Comparison of ENCODE assay signal across 8 mouse cellular contexts in genomic region chr2:118112438-118112837, GRCm38 (mm10). TPM values are rescaled to one million over a fixed set of nuclear protein-coding genes. Genes with fewer than 3 reads are reported as not detected.
DNase-seq lines count a peak whose midpoint lies in the region; ATAC-seq lines count a peak whose summit lies in the region.

No protein-coding gene starts in this region.

- peak overlapping the region; percentile 92 for H3K4me2 ChIP-seq in hindbrain, embryonic 12.5 days (replicated peaks)

- no peak for DNase-seq in heart, embryonic 10.5 days (ENCODE audit: low spot score)
- DNase-seq in heart, adult 8-10 months (ENCODE audit: low spot score) = no peak
- DNase-seq in 3T3-L1 (ENCODE audit: low read depth, low spot score) = peak; percentile 57
- peak; percentile 13 for DNase-seq in lung, postnatal 36 days
- DNase-seq in retina, embryonic 14.5 days (ENCODE audit: low spot score) = no peak
- no peak for DNase-seq in frontal cortex, postnatal 36 days (ENCODE audit: low spot score in 2 of 2)

- peaks cover 24% of the 10 kb centered on the region; the same call in 1 of the 2 replicates for H3K36me3 ChIP-seq in heart, embryonic 10.5 days
- H3K36me3 ChIP-seq in hindbrain, embryonic 12.5 days = 0 out of 2 replicates have a peak, but pooled peaks cover 3% of the 10 kb centered on the region

- H3K27ac ChIP-seq in heart, embryonic 10.5 days = peak overlapping the region; percentile 83
- H3K27ac ChIP-seq in hindbrain, embryonic 12.5 days = no peak overlapping the region

- ATAC-seq in hindbrain, embryonic 12.5 days (ENCODE audit: low FRiP score) = no peak
- ATAC-seq in erythroblast, adult 5-6 weeks (replicated peaks; ENCODE audit: low FRiP score, poor library complexity, severe bottlenecking) = no peak

- 12% methylated on average over 5 of the region's 5 CpGs for WGBS in heart, embryonic 10.5 days
- WGBS in hindbrain, embryonic 12.5 days = 24% methylated on average over 5 of the region's 5 CpGs

- H3K4me3 ChIP-seq in heart, embryonic 10.5 days = peak overlapping the region; percentile 70
- H3K4me3 ChIP-seq in hindbrain, embryonic 12.5 days = peak overlapping the region; percentile 50

- H3K9me3 ChIP-seq in heart, embryonic 10.5 days = no peaks in the 10 kb centered on the region
- no peaks in the 10 kb centered on the region for H3K9me3 ChIP-seq in hindbrain, embryonic 12.5 days (replicated peaks)

- H3K27me3 ChIP-seq in heart, embryonic 10.5 days (ENCODE audit: insufficient read depth, poor library complexity, severe bottlenecking) = no peaks in the 10 kb centered on the region
- peaks cover 22% of the 10 kb centered on the region for H3K27me3 ChIP-seq in hindbrain, embryonic 12.5 days

- peaks cover 25% of the 10 kb centered on the region for H3K4me1 ChIP-seq in heart, embryonic 10.5 days
- peaks cover 24% of the 10 kb centered on the region for H3K4me1 ChIP-seq in hindbrain, embryonic 12.5 days

- peak overlapping the region; percentile 59 for H3K9ac ChIP-seq in hindbrain, embryonic 12.5 days

RNA-seq across cellular contexts. Expression of gene Thbs1, which starts 0.8 kb away (rescaled TPM):
- 37.8 and 47.0 TPM in 2 replicates for polyA plus RNA-seq in heart, embryonic 10.5 days (2016; fragmentation: Nextera tagmentation; extraction: Ambion mirVana)
- 10 to 100 TPM in 2 of 4 experiments, 1 to 10 TPM in 2; 8.2 to 44.4 (median 9.2) TPM for total RNA-seq in heart, adult 8-10 months (2022)
- 89.8 and 110 TPM in 2 replicates for polyA plus RNA-seq in hindbrain, embryonic 12.5 days (2016; fragmentation: Nextera tagmentation; extraction: Ambion mirVana)
- total RNA-seq in erythroblast, adult 5-6 weeks (2015; ENCODE audit: low replicate concordance) = 5.0 and 8.1 TPM in 2 replicates
- total RNA-seq in erythroblast, adult 5-6 weeks (2017; ENCODE audit: low replicate concordance) = 3.6 and 4.7 TPM in 2 replicates

Comparison
In these comparisons a context has a peak if more than half of its experiments do, and no peak if none do; other contexts are left out.
1. DNase-seq: peak in 3T3-L1 (single experiment) and lung, postnatal 36 days (single experiment); none in heart, embryonic 10.5 days (single experiment), heart, adult 8-10 months (single experiment), retina, embryonic 14.5 days (single experiment) and frontal cortex, postnatal 36 days (0 of 2).